Mouse (Mus musculus) intestine, postnatal 0 days (tissue): ENCODE measurements at regions not wholly inside any gene's neighbourhood (a gene's known extent, or its start where the extent isn't known, plus 50 kb on each side); places are given as distances from the start of the nearest gene placed in this dataset.

Experiments used
- ATAC-seq: fragments of 200-750 bp; cut with Nextera tagmentation; 2 replicates; pipeline ENCODE4 v1.8.0; 2017; ENCODE audit warnings: mild to moderate bottlenecking, moderate TSS enrichment, moderate library complexity
- H3K27ac ChIP-seq: fragments of 300-500 bp; sonication (generic); 2 replicates; pipeline ENCODE4 v1.5.1; 2014; ENCODE audit warnings: mild to moderate bottlenecking, low read depth, low read length, moderate library complexity
- H3K27me3 ChIP-seq: fragments of 300-500 bp; sonication (generic); replicated peaks from 2 replicates; pipeline ENCODE4 v1.6.1; 2014; ENCODE audit warnings: low read length, mixed read lengths; ENCODE audit not compliant: control insufficient read depth, insufficient read depth
- H3K36me3 ChIP-seq: fragments of 300-500 bp; sonication (generic); 2 replicates; pipeline ENCODE4 v1.6.1; 2014; ENCODE audit warnings: mild to moderate bottlenecking, moderate library complexity; ENCODE audit not compliant: control insufficient read depth, insufficient read depth
- H3K4me1 ChIP-seq: fragments of 300-500 bp; sonication (generic); replicated peaks from 2 replicates; pipeline ENCODE4 v1.6.1; 2014; ENCODE audit warnings: antibody characterized with exemption, low read length, mixed read lengths; ENCODE audit not compliant: control insufficient read depth, insufficient read depth
- H3K4me2 ChIP-seq: fragments of 300-500 bp; sonication (generic); replicated peaks from 2 replicates; pipeline ENCODE4 v1.6.1; 2014; ENCODE audit warnings: low read depth, mild to moderate bottlenecking, moderate library complexity
- H3K4me3 ChIP-seq: fragments of 300-500 bp; sonication (generic); 2 replicates; pipeline ENCODE4 v1.5.1; 2014; ENCODE audit warnings: low read depth, low read length
- H3K9ac ChIP-seq: fragments of 300-500 bp; sonication (generic); 2 replicates; pipeline ENCODE4 v1.6.1; 2014; ENCODE audit warnings: mild to moderate bottlenecking, low read depth, low read length
- H3K9me3 ChIP-seq: fragments of 300-500 bp; sonication (generic); 2 replicates; pipeline ENCODE4 v1.6.1; 2016; ENCODE audit warnings: mixed run types; ENCODE audit not compliant: control insufficient read depth
- CTCF ChIP-seq: sonication (generic); IDR thresholded peaks from 2 replicates; pipeline ENCODE4 v1.5.1; 2016; ENCODE audit warnings: low read depth, mild to moderate bottlenecking, control low read depth, antibody characterized with exemption, moderate library complexity
- WGBS: fragments of 180-500 bp; shearing (Covaris S2); extraction: QIAGEN DNeasy Blood & Tissue Kit; methylation state at CpG from one replicate; pipeline ENCODE4 v1.1.7; 2014; 5-methylcytosine and 5-hydroxymethylcytosine counted together

DNA sequence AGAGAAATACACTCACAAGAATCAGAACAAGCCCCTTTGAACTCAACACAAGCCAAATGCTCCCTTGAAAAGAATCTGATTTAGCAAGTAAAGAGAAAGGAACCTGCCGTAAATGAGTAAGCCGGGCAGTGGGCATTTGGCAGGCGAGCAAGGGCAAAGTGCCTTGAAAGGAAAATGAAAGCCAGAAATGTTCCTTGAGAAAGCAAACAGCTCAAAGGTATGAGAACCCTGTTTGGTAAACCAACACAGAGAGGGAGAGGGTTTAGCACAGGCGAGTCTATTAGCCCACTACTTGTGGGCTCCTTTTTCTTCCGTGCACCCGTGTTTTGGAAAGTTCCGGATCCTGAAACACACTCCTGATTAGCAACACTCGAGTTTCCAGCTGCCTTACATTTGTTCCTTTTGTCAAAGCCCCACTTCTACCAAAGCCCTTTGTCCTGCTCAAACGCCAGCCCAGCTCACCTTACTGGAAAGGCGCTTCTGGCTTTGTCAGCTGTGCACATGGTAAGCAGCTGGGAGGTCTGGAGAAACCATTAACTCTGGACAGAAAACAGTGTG lies 197.5 kb upstream of the Smim15 start:
- 0 out of 2 replicates have a peak overlapping the region, but pooled peaks have one; percentile 47 for H3K27ac ChIP-seq
- no peaks in the 10 kb centered on the region for H3K36me3 ChIP-seq
- peak; percentile 67 for ATAC-seq
- H3K4me3 ChIP-seq: peak overlapping the region; percentile 34
- peak overlapping the region; percentile 63 for H3K4me2 ChIP-seq
- H3K27me3 ChIP-seq: no peaks in the 10 kb centered on the region
- H3K9ac ChIP-seq: peak overlapping the region; percentile 37; the same call in 1 of the 2 replicates
- H3K4me1 ChIP-seq: 0 out of 2 replicates have a peak, but pooled peaks cover 5% of the 10 kb centered on the region
- TF ChIP-seq CTCF: no peak
- 23% methylated on average over 10 of the region's 10 CpGs for WGBS
- no peaks in the 10 kb centered on the region for H3K9me3 ChIP-seq

DNA sequence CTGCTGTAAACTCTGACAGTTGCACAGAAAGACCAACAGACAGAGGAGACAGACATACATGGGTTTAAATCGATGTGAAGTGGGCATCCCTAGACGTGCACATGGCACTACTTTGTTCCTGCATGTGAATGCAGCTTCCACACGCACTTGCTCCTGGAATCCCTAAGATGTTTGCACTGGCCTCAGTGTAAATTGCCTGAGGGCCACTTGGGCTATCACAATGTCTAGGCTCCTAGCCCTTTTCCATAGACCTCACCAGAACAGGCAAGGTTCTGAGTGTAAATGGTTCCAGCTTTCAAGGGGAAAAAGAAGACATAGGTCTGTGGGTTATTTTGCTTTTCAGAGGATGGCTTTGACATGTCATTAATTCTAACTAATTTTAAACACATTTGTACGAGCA lies 198.4 kb upstream of the Smim15 start:
- no peaks in the 10 kb centered on the region for H3K9me3 ChIP-seq
- H3K4me1 ChIP-seq: 0 out of 2 replicates have a peak, but pooled peaks cover 5% of the 10 kb centered on the region
- no peak for ATAC-seq
- H3K27me3 ChIP-seq: no peaks in the 10 kb centered on the region
- no peak overlapping the region for H3K9ac ChIP-seq
- no peak for TF ChIP-seq CTCF
- 70% methylated on average over 4 of the region's 4 CpGs for WGBS
- H3K4me2 ChIP-seq: no peak overlapping the region
- no peak overlapping the region for H3K27ac ChIP-seq
- no peaks in the 10 kb centered on the region for H3K36me3 ChIP-seq
- no peak overlapping the region for H3K4me3 ChIP-seq

DNA sequence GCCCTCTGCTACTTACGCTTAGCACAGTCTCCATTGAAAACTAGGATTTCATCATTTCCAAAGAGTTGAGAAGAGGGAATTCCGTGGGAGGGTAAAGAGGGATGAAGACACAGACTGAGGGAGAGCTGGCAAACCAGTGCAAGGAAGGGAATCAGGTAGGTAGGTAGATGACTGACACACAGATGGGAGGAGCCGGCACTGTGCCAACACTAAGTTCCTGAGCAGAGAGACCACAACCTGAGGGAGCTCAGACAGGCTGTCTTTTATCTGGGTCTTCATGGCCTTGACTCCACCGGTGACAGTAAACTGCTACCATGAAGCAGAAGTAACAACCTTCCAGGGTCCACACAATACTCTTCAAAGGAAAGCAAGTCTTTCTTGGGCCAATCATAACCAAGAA lies 200.2 kb upstream of the Smim15 start:
- 0 out of 2 replicates have a peak, but pooled peaks cover 5% of the 10 kb centered on the region for H3K4me1 ChIP-seq

DNA sequence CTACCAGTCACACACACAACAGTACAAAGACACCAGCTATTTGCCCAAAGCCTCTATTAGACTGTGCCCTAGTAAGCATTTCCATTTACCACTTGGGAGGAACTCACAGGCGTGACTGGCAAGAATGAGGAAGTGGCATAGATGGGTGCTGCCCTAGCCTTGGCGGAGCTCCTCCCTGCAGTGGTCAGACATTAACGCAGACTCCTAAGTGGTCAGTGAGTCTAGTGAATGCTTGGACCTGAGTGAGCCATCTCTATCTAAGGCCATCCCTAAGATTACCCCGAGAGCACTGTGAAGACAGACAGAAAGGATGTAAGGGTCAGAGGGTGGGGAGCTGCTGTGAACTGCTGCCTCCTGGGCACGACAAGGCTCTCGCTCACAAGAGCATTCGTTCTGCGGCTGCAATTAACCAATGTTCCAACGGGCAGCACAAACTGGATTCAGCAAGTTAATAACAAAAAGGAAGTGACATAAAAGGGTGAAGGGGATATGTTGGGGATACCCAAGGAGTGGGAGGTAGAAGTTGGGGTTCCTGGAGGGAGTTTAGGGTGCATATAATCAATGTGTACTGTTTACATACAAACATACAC lies 206.0 kb upstream of the Smim15 start:
- Histone ChIP-seq H3K9ac (no peak overlapping the region), H3K4me1 (peaks cover 19% of the 10 kb centered on the region; the same call in 1 of the 2 replicates), H3K36me3 (no peaks in the 10 kb centered on the region), H3K9me3 (no peaks in the 10 kb centered on the region), H3K4me2 (peak overlapping the region; percentile 14), H3K4me3 (no peak overlapping the region), H3K27ac (no peak overlapping the region), H3K27me3 (no peaks in the 10 kb centered on the region)
- TF ChIP-seq CTCF: no peak
- WGBS: 52% methylated on average over 9 of the region's 9 CpGs
- peak; percentile 60 for ATAC-seq

More for the DNA sequence above, 200.2 kb upstream of the Smim15 start:
- no peaks in the 10 kb centered on the region for H3K27me3 ChIP-seq
- no peak overlapping the region for H3K4me2 ChIP-seq
- H3K27ac ChIP-seq: no peak overlapping the region
- no peak for TF ChIP-seq CTCF
- no peaks in the 10 kb centered on the region for H3K9me3 ChIP-seq
- 68% methylated on average over 4 of the region's 4 CpGs for WGBS
- H3K36me3 ChIP-seq: no peaks in the 10 kb centered on the region
- ATAC-seq: no peak
- H3K4me3 ChIP-seq: no peak overlapping the region
- no peak overlapping the region for H3K9ac ChIP-seq

DNA sequence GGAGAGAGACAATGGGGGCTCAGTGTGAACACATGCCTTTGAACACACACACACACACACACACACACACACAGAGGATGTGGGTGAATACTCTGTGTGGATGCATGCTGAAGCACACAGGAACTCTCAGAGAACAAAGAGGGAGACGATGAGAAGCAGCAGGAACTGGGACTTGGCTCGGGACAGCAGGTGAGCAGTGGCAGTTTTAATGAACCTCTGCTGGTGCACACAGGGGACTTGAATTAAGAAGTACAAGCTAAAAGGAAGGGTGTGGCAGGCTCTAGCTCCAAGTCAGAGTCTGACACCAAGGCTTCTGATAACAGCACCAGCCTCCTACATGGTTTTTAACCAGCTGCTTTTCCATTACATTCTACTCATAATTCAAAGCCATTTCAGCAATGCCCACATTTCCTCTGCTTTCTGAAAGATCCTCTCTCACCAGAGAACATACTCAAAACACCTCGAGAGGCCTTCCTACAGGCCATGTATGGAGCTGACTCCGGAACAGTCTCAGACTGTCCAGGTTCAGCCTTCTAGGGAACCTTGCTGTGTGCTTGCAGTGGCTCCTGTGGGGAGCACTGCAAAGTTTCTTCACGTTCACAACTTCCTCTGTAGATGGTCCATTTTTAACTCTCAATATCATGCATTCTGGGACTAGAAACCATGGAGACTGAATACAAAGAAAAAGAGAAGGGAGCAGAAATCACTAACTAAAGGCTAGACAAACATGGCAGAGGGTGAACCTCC lies 206.9 kb upstream of the Smim15 start:
- H3K4me1 ChIP-seq: peaks cover 19% of the 10 kb centered on the region; the same call in 1 of the 2 replicates
- H3K9me3 ChIP-seq: no peaks in the 10 kb centered on the region
- TF ChIP-seq CTCF: no peak
- no peaks in the 10 kb centered on the region for H3K27me3 ChIP-seq
- H3K4me3 ChIP-seq: no peak overlapping the region
- WGBS: 54% methylated on average over 5 of the region's 5 CpGs
- no peak overlapping the region for H3K9ac ChIP-seq
- no peak overlapping the region; the same call in 1 of the 2 replicates for H3K4me2 ChIP-seq
- no peak overlapping the region for H3K27ac ChIP-seq
- H3K36me3 ChIP-seq: no peaks in the 10 kb centered on the region
- no peak for ATAC-seq

DNA sequence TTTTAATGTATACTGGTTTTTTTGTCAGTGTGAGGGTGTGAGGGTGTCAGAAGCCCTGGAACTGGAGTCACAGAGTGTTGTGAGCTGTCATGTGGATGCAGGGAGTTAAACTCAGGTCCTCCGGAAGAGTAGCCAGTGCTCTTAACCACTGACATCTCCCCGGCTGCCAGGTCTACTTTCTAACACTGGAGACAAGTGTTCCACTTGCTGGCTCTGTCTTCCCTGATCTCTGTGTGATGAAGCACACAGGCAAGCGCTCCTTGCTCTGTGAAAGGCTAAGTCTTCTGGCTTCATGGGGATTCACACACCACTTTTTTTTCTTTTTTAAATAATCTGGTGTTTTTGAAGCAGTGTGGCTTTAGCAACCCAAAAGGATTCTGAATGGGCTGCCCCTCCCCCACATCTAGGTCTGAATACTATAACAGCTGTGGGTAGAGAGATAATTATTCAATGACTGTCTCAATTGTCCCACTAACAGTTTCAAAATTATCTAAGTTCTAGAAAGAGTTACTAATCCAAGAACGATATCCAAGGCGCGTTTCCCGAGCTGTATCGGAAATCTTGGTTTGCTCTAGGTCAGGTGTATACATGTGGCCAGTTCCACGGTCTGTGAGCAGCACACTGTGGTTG lies 208.4 kb upstream of the Smim15 start:
- H3K4me3 ChIP-seq: no peak overlapping the region

More for the DNA sequence above, 208.4 kb upstream of the Smim15 start:
- no peak overlapping the region for H3K4me2 ChIP-seq
- H3K36me3 ChIP-seq: no peaks in the 10 kb centered on the region
- H3K27me3 ChIP-seq: no peaks in the 10 kb centered on the region
- no peak for ATAC-seq
- no peak for TF ChIP-seq CTCF
- H3K4me1 ChIP-seq: peaks cover 19% of the 10 kb centered on the region; the same call in 1 of the 2 replicates
- H3K27ac ChIP-seq: no peak overlapping the region
- H3K9ac ChIP-seq: no peak overlapping the region
- 63% methylated on average over 9 of the region's 9 CpGs for WGBS
- no peaks in the 10 kb centered on the region for H3K9me3 ChIP-seq
